Mouse (Mus musculus) neural tube, embryonic 10.5 days (tissue): ENCODE measurements at regions not wholly inside any gene's neighbourhood (a gene's known extent, or its start where the extent isn't known, plus 50 kb on each side); places are given as distances from the start of the nearest gene placed in this dataset.
"Not testable (repeated sequence)": the region's sequence is repeated elsewhere in the genome, so short reads cannot be mapped to it uniquely, and the experiment has no call there.

Experiments used
- DNase-seq: peaks from one replicate; pipeline ENCODE4 v3.0.0-alpha.2; 2017; ENCODE audit warnings: low spot score; ENCODE audit errors: extremely low spot score

DNA sequence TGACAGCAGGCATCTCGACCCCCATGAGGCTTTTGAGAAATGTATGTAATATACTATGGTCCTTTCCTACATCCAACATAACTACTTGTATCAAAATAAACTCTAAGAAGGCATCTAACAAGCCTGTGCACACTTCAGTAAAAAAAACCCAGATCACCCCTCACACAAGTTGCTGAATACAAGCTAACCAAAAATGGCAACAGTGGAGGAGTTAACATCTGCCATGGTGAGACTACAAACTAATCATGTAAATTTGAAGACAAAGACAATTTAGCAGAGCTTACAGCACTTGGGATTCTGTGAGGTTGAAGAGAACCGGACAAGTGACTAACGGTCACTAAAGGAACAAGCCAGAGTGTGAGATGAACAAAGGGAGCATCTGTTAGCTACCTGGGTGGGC, 380.6 kb upstream of the Ngly1 start:
- DNase-seq = no peak

DNA sequence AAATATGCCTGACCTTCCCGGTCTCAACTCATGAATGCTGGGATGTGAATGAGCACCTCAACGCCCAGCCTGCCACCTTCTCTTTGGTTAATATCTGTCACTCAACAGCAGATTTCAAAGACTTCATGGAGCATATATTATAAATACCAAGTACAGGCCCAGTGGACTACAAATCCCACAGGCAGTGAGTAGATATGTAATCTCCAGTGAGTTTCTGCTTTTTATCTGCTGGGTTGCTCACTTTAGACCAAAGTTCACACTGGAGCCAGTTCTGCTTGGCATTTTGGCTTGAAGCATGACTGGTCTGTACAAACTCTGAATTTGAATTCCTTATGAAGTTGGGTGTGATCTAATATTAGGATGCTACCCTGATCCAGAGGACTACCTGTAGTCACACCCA, 377.1 kb upstream of the Ngly1 start:
- DNase-seq = no peak

DNA sequence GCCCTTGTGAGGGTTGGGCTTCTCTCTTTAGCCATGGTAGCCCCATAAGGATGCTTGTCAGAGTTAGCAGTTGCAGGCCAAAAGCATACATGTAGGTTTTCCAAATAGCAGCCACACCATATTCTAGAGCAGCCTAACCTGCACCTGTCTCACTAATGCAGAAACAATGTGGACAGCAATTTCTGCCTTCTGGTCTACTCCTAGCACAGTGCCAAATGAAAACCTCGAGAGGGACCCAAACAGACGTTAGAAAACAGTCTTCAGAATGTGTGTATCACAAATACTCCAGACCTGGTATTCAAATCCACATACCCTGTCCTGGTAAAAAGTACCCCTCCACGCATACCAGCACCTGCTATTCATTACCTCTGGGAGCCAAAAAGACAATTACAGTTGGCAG, 368.9 kb upstream of the Ngly1 start:
- DNase-seq = no peak

DNA sequence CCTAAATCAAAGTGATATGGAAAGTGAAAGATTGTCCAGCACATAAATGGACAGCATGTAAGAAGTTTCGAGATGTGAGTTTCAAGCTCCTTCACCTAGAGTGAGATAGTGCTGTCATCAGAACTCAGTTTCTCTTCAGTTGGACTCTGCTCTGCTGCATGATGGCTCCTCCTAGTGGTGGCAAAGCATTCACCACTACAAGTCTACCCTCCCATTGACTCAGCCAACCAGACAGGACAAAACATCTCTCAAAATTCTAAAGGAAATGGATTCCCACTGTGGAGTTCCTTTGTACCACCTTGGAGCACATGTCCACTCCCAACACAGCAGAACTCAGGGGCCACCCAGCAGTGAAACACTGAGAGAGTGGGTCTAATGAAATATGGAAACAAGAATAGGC, 367.8 kb upstream of the Ngly1 start:
- DNase-seq = peak; percentile 22

DNA sequence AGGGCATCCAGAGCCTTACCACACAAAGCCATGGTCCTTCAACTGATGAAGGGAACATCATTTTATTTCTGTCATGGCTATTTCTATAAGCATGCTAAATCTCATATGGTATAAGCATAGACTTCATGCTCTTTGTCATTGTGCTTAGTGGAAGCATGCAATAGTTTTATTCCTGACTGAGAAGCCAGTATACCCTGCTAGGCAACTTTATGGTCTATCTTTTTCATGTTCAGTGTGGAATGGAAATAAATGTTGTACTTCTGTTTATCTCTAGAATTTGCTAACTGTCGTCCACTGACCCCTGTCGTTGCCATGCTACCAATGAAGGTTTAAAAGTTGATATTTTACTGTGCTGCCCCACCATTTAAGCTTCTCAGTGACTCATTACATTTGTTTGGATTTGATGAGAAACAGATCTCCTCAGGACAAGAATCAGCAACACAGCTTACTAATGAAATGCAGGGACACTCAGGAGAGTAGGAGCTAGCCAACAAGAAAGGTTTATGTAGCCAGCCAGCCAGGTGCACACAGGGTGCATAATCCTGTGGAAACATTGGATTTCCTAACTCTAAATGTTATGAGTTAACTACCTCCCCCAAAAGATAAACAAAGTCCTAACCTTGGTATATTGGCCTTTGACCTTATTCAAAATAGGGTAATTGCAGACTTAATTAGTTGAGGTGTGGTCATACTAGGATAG, 364.3 kb upstream of the Ngly1 start:
- DNase-seq = no peak

DNA sequence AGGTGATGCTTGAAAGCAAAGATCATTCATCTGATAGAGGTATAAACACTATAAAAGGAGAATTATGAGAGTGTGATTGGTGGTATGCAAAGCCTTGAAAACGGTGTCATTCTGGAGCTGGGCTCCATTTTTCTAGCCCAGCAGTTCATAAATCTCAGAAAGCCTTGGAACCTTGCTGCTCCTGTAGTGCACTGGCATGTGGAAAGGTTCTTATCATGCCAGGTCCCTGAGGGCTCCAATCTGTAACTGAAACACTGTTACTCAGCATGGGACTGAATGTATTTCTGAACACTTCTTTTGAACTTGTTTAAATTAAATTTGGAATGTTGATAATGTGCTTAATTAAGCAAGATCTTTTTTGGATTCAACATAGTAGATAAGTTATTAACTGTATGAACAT, 352.0 kb upstream of the Ngly1 start:
- DNase-seq = no peak

DNA sequence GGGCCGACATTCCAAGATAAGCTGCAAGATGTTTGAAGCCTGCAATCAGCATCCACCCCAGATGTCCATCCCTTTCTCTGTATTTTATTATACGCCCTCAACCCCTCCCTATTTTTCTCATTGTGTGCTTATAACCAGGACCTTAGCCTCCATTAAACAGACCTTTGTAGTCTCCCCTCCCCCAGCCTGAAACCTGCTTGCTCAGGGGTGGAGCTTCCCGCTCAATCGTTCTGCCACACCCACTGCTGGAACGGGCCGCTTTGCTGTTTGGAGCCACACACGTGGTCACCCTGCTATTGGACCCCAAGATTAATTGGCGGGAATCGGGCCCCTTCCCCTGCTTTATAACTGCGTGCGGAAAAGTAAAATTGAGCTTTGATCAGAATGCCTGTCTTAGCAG, 342.7 kb upstream of the Ngly1 start:
- not testable (repeated sequence) for DNase-seq

DNA sequence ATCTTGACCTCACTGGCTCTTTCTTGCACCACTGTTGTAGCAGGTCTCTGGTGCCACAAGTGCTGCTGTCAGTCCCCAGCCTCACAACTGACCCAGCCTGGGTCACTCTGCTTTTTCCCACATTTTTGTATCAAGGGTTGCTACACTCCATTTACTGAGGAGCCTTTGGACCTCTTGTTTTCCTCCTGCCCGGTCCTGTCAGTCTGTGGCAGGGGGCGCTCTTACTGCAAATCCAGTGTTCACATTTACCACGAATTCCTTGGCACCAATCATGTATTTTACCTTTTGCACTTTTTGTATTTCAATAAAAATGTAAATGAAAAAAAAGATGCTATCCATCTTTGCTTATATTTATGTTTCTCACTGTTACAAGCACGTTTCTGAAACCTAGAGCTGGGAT, 335.9 kb upstream of the Ngly1 start:
- DNase-seq = not testable (repeated sequence)

DNA sequence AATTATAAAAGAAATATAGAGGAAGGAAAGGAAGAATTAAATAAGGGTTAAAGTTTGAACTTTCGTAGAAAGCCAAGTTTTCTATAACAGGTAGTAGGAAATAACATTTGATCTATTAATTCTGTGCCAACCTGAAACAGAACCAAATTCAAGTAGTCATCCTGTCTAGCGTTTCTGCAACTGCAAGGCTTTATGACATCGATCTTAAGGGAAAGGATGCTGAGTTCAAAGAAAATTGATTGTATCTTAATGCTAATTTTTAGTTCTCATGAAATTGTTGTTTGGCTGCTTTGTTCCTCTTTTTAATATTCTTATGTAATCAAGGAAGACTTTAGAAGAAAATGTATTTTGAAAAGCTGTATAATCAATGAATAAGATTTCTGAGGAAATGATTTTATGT, 334.9 kb upstream of the Ngly1 start:
- no peak for DNase-seq

DNA sequence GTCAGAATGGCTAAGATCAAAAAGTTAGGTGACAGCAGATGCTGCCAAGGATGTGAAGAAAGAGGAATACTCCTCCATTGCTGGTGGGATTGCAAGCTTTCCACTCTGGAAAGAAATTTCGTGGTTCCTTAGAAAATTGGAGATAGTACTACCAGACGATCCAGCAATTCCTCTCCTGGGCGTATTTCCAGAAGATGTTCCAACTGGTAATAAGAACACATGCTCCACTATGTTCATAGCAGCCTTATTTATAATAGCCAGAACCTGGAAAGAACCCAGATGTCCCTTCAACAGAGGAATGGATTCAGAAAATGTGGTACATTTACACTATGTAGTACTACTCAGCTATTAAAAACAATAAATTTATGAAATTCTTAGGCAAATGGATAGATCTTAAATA, 324.4 kb upstream of the Ngly1 start:
- DNase-seq = not testable (repeated sequence)

DNA sequence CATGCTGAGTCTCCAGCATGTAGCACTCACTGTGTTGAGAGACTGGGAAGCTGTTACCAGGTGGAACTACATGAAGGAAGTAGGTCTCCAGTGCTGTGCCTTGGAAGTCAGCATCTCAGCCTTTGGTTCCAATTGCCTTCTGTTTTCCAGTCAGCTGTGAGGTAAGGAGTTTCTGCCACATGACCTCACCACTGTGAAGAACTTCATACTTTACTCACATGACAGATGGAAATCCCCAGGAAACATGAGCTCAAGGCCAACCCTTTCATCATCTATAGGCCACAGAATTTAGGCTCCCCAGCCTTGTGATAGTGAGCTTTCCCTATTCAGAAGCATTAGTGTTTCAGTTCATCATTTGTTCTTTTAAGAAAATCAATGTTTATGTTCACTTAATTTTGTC, 314.4 kb upstream of the Ngly1 start:
- no peak for DNase-seq

DNA sequence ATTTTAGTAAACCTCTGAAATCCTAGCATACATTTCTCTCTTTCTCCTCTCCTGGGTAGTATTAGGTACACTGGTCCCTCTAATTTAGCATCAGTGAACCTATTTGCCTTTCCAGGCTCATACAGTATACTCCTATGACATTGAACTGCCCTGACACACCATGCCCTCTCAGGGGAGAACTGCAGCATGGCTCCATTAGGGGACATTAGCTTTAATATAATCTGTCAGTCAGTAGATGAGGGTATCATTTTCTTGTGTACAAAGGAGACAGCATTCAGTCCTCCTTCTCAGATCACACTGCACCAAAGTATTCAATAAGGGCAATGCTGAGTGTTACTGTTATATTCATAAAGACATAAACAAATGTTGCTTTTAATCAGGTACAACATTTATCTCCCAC, 278.8 kb upstream of the Ngly1 start:
- DNase-seq = no peak

DNA sequence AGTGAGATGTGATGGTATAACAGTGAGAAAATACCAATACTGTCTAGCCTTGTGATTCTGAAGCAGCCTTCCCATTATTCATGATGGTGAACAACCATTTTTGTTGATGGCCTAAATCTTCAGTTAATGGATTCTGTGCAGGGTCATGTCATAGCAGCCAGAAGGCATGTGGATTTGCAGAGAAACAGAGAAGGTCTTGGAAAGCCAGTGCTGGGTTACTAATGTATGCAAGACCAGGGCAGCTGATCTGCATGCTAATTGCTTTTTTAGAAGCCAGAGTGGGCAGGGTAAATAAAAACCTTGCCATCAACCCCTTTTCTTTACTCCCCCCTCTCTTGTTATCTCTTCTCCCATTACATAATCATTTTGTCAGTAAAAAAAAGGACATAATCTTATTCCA, 278.3 kb upstream of the Ngly1 start:
- DNase-seq = no peak

DNA sequence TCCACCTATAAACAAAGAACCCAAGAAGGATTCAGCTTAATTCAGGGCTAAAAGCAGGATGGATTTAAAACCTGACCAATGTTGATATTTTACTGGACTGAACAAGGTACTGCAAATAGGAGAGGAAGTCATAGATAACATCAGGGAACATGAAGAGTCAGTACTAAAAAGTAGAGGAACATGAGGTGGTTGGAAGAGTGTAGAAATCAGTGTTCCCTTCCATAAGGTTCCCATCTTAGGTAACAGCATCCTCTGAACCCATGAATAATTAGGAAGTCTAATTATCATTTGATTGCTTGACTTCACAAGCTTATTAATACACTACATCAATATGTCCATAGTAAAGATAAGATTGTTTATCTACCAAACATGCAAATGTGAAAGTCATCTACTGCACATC, 277.8 kb upstream of the Ngly1 start:
- no peak for DNase-seq

DNA sequence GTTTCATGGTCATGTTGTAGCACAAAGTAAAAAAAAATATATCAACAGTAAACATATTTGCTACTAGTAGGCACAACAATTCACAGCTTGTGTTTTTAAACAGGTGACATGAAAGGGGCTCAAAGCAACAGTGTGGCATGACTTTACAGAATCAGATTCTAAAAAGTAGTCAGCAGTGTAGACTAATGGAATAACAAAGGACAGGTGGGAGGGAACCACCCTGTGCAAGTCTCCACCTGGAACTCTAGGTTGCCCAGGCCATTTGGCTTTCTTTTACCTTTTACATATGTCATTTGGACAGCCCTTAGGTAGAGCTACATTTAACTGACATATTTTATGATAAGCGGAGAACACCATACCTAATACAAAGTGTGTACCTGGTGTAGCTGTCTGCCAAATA, 271.7 kb upstream of the Ngly1 start:
- DNase-seq = no peak

DNA sequence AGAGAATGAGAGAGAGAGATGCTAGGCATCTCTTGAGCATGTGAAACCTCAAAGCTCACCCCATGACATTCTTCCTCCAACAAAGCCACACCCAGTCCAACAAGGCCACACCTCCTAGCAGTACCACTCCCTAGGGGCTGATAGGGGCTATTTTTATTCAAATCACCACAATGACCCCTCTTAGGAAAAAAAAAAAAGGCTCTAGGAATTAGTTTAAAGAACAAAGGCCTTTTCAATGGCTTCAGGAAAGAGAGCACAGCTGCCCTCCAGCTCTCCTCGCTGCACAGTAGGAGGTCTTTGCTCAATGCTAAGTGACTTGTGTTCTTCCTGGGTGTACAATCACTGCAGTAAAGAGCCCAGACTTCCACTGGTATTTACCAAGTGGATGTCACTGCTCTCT, 270.8 kb upstream of the Ngly1 start:
- DNase-seq = peak; percentile 12

DNA sequence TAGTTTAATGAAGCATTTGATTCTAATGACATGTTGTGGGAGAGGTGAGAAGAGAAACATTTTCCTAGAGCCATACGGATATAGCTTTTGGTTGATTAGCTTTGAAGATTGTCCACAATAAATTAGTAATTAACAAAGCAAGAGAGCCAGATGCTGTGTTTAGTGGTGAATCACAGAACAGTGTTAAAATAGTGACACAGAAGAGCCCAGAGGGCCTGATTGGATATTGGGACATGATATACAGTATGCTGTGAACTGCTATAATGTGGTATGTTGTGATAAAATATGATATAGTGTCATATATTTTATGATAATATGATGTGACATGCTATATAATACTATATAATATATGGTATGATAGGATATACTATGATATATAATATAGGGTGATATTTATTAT, 243.7 kb upstream of the Ngly1 start:
- DNase-seq = no peak

DNA sequence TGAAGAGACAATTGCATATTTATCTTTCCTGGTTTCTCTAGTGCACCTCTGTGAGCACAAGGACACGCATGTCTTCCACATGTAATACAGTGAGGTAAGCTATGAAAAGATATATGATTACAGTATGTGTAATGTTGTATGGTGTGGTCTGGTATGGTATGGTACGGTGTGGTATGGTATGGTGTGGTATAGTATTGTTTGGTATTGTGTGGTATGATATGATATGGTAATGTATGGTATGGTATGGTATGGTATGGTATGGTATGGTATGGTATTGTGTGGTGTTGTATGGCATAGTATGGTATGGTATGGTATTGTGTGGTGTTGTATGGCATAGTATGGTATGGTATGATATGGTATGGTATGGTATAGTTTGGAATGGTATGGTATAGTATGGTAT, 242.1 kb upstream of the Ngly1 start:
- DNase-seq = no peak

DNA sequence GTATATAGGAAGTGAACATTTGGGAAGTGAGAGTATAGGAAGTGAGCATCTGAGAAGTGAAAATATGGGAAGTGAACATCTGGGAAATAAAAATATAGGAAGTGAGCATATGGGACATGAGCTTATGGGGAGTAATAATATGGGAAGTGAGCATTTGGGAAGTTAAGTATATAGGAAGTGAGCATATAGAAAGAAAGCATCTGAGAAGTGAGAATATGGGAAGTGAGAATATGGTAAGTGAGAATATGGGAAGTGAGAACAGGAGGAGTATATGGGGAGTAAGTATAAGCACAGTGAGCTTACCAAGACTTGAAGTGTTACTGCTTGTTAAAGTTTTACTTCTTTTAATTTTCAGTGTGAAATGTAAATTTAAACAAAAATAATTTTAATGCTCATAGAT, 239.3 kb upstream of the Ngly1 start:
- no peak for DNase-seq

DNA sequence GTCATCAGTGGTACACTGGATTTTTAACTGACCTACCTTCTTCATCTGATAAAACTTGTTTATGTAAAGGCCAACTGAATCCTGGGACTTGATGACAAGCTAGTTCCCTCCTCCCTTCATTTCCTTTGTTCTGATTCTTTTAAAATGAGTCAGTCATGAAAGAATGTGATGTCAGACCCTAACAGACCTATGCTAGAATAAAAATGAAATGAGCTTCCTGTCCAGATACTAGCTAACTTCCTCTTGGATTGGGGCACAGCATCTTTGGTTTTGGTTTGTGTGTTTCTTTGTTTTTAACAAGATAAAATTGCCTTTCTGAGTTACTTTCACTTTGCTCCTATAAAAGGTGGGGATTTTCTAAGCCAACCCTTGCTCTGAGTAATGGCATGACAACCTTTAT, 225.2 kb upstream of the Ngly1 start:
- DNase-seq = no peak

DNA sequence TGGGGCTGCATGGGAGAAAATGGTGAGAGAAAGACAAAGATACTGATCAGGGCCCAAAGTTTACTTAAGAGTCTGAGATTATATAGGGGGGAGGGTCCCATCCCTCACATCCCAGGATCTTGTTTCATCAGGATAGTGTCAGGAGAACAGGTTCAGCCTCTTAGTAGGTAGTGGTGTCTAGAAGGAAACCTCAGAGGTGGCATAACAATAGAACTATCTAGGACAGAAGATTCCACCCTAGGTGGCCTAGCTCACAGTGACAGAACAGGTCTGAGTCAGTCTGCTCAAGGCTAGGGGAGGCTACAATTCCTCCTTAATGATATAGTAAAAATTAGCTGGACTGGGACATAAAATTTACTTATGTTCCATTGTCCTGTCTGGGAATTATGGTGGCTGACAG, 211.3 kb upstream of the Ngly1 start:
- DNase-seq = no peak

DNA sequence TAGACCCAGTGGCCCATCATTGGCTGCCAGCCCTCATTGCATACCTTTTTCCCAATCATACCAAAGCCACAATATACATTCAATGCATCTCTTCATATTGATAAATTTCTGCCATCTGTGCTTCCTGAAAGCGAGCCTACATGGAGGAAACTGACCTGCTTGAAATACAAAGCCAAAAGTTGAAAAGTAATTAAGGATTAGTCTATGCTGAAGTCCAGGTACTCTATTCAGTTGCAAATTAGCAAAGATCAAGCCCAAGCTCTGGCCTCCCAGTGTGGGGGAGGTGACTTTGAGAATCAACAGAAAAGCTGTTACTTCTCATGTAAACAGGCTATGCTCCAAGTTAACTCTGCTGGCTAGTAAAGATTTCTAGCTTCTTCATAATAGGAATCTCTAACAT, 210.7 kb upstream of the Ngly1 start:
- DNase-seq = no peak

DNA sequence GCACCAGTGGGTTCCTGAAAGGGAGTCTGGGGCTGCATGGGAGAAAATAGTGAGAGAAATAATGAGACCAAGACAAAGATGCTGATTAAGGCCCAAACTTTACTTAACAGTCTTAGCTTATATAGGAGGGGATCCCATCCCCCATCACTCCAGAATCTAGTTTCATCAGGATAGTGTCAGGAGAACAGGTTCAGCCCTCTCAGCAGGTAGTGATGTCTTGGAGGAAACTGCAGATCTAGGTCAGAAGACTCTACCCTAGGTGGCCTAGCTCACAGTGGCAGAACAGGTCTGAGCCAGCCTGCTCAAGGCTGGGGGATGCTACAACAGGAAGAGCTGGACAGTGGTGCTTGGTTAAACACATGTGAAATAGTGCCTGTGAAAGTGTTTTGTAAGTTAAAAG, 204.6 kb upstream of the Ngly1 start:
- no peak for DNase-seq

DNA sequence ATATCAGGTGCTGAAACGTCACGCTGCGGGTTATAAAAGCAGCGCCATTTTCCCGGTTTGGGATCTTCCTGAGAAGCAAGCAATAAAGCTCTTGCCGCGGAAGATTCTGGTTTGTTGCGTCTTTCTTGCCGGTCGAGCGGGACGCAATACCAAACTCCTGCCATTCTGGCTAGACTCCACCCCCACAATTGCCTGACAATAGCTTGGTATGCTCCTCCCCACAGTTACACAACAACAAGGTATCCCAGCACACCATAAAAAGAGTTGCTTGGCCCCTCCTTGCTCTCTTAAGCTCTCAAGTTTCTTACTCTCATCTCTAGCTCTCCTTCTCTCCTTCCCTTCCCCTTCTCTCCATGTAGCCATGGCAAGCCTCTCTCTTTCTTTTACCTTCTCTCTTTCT, 176.5 kb upstream of the Ngly1 start:
- DNase-seq = not testable (repeated sequence)
